Mouse (Mus musculus): Measurements from ENCODE around the gene Nedd9. TPM values are rescaled to one million over a fixed set of nuclear protein-coding genes. Genes with fewer than 3 reads are reported as not detected.

The Nedd9 gene
- polyA plus RNA-seq, 1 experiment = 65.6 TPM

- H3K4me1 ChIP-seq (ENCODE audit: control insufficient read depth, insufficient read depth, low read length) = peaks cover 22% of the 10 kb centered on the region
- peak overlapping the region; percentile 65 for H3K27ac ChIP-seq (ENCODE audit: insufficient read depth, low read length)
- no peak overlapping the region for H3K4me3 ChIP-seq (ENCODE audit: insufficient read depth, low read length)
- no peak for TF ChIP-seq POLR2A (IDR thresholded peaks at IDR 0.05; ENCODE audit: low read depth, low read length)
- TF ChIP-seq CTCF (IDR thresholded peaks at IDR 0.05; ENCODE audit: borderline replicate concordance, insufficient read depth, low read length) = no peak
Measured at GRCm38 (mm10) chr13:41445067-41445808, 41.9 kb downstream of the Nedd9 start.

- peaks cover 15% of the 10 kb centered on the region for H3K4me1 ChIP-seq (ENCODE audit: control insufficient read depth, insufficient read depth, low read length)
- H3K27ac ChIP-seq (ENCODE audit: insufficient read depth, low read length) = no peak overlapping the region
- no peak overlapping the region for H3K4me3 ChIP-seq (ENCODE audit: insufficient read depth, low read length)
- no peak for TF ChIP-seq CTCF (IDR thresholded peaks at IDR 0.05; ENCODE audit: borderline replicate concordance, insufficient read depth, low read length)
- no peak for TF ChIP-seq POLR2A (IDR thresholded peaks at IDR 0.05; ENCODE audit: low read depth, low read length)
Measured at GRCm38 (mm10) chr13:41444230-41444629, 42.9 kb downstream of the Nedd9 start.

- TF ChIP-seq POLR2A (IDR thresholded peaks at IDR 0.05; ENCODE audit: low read depth, low read length) (no peak), CTCF (IDR thresholded peaks at IDR 0.05; ENCODE audit: borderline replicate concordance, insufficient read depth, low read length) (no peak)
Measured at GRCm38 (mm10) chr13:41442145-41442544, 45.0 kb downstream of the Nedd9 start.

GRCm38 (mm10) chr13:41440205-41440604, 47.0 kb downstream of the Nedd9 start:
- no peak overlapping the region for H3K27ac ChIP-seq (ENCODE audit: insufficient read depth, low read length)
- TF ChIP-seq CTCF (IDR thresholded peaks at IDR 0.05; ENCODE audit: borderline replicate concordance, insufficient read depth, low read length) (no peak), POLR2A (IDR thresholded peaks at IDR 0.05; ENCODE audit: low read depth, low read length) (no peak)
- 0 out of 2 replicates have a peak, but pooled peaks cover under 1% of the 10 kb centered on the region for H3K4me1 ChIP-seq (ENCODE audit: control insufficient read depth, insufficient read depth, low read length)
- no peak overlapping the region for H3K4me3 ChIP-seq (ENCODE audit: insufficient read depth, low read length)

More at GRCm38 (mm10) chr13:41442145-41442544, 45.0 kb downstream of the Nedd9 start:
- no peak overlapping the region for H3K27ac ChIP-seq (ENCODE audit: insufficient read depth, low read length)
- no peak overlapping the region for H3K4me3 ChIP-seq (ENCODE audit: insufficient read depth, low read length)
- H3K4me1 ChIP-seq (ENCODE audit: control insufficient read depth, insufficient read depth, low read length) = peaks cover 9% of the 10 kb centered on the region; the same call in 1 of the 2 replicates

- Histone ChIP-seq H3K27ac (ENCODE audit: insufficient read depth, low read length) (no peak overlapping the region), H3K4me3 (ENCODE audit: insufficient read depth, low read length) (no peak overlapping the region), H3K4me1 (ENCODE audit: control insufficient read depth, insufficient read depth, low read length) (peaks cover 2% of the 10 kb centered on the region; the same call in 1 of the 2 replicates)
- TF ChIP-seq POLR2A (IDR thresholded peaks at IDR 0.05; ENCODE audit: low read depth, low read length) (no peak), CTCF (IDR thresholded peaks at IDR 0.05; ENCODE audit: borderline replicate concordance, insufficient read depth, low read length) (no peak)
Measured at GRCm38 (mm10) chr13:41437390-41437789, 49.8 kb downstream of the Nedd9 start.

- no peak for TF ChIP-seq POLR2A (IDR thresholded peaks at IDR 0.05; ENCODE audit: low read depth, low read length)
- TF ChIP-seq CTCF (IDR thresholded peaks at IDR 0.05; ENCODE audit: borderline replicate concordance, insufficient read depth, low read length) = no peak
- H3K27ac ChIP-seq (ENCODE audit: insufficient read depth, low read length) = peak overlapping the region; percentile 34
- H3K4me1 ChIP-seq (ENCODE audit: control insufficient read depth, insufficient read depth, low read length) = peaks cover 4% of the 10 kb centered on the region; the same call in 1 of the 2 replicates
- no peak overlapping the region for H3K4me3 ChIP-seq (ENCODE audit: insufficient read depth, low read length)
Measured at GRCm38 (mm10) chr13:41436731-41437130, 50.4 kb downstream of the Nedd9 start.

- no peak overlapping the region for H3K27ac ChIP-seq (ENCODE audit: insufficient read depth, low read length)
- no peak overlapping the region for H3K4me3 ChIP-seq (ENCODE audit: insufficient read depth, low read length)
- peaks cover 7% of the 10 kb centered on the region for H3K4me1 ChIP-seq (ENCODE audit: control insufficient read depth, insufficient read depth, low read length)
- TF ChIP-seq POLR2A (IDR thresholded peaks at IDR 0.05; ENCODE audit: low read depth, low read length) = no peak
- no peak for TF ChIP-seq CTCF (IDR thresholded peaks at IDR 0.05; ENCODE audit: borderline replicate concordance, insufficient read depth, low read length)
Measured at GRCm38 (mm10) chr13:41433201-41433600, 54.0 kb downstream of the Nedd9 start.

- TF ChIP-seq CTCF (IDR thresholded peaks at IDR 0.05; ENCODE audit: borderline replicate concordance, insufficient read depth, low read length) (no peak), POLR2A (IDR thresholded peaks at IDR 0.05; ENCODE audit: low read depth, low read length) (no peak)
- no peak overlapping the region for H3K4me3 ChIP-seq (ENCODE audit: insufficient read depth, low read length)
- peaks cover 7% of the 10 kb centered on the region for H3K4me1 ChIP-seq (ENCODE audit: control insufficient read depth, insufficient read depth, low read length)
- peak overlapping the region; percentile 74 for H3K27ac ChIP-seq (ENCODE audit: insufficient read depth, low read length)
Measured at GRCm38 (mm10) chr13:41431795-41432194, 55.4 kb downstream of the Nedd9 start.

- TF ChIP-seq POLR2A (IDR thresholded peaks at IDR 0.05; ENCODE audit: low read depth, low read length) = no peak
- TF ChIP-seq CTCF (IDR thresholded peaks at IDR 0.05; ENCODE audit: borderline replicate concordance, insufficient read depth, low read length) = no peak
- Histone ChIP-seq H3K4me1 (ENCODE audit: control insufficient read depth, insufficient read depth, low read length) (peaks cover 3% of the 10 kb centered on the region; the same call in 1 of the 2 replicates), H3K27ac (ENCODE audit: insufficient read depth, low read length) (no peak overlapping the region), H3K4me3 (ENCODE audit: insufficient read depth, low read length) (no peak overlapping the region)
Measured at GRCm38 (mm10) chr13:41427046-41427445, 60.1 kb downstream of the Nedd9 start.

GRCm38 (mm10) chr13:41423463-41424074, 63.6 kb downstream of the Nedd9 start:
- Histone ChIP-seq H3K4me3 (ENCODE audit: insufficient read depth, low read length) (no peak overlapping the region), H3K4me1 (ENCODE audit: control insufficient read depth, insufficient read depth, low read length) (no peaks in the 10 kb centered on the region), H3K27ac (ENCODE audit: insufficient read depth, low read length) (no peak overlapping the region)
- no peak for TF ChIP-seq POLR2A (IDR thresholded peaks at IDR 0.05; ENCODE audit: low read depth, low read length)
- TF ChIP-seq CTCF (IDR thresholded peaks at IDR 0.05; ENCODE audit: borderline replicate concordance, insufficient read depth, low read length) = no peak
